In the genomic region with DNA sequence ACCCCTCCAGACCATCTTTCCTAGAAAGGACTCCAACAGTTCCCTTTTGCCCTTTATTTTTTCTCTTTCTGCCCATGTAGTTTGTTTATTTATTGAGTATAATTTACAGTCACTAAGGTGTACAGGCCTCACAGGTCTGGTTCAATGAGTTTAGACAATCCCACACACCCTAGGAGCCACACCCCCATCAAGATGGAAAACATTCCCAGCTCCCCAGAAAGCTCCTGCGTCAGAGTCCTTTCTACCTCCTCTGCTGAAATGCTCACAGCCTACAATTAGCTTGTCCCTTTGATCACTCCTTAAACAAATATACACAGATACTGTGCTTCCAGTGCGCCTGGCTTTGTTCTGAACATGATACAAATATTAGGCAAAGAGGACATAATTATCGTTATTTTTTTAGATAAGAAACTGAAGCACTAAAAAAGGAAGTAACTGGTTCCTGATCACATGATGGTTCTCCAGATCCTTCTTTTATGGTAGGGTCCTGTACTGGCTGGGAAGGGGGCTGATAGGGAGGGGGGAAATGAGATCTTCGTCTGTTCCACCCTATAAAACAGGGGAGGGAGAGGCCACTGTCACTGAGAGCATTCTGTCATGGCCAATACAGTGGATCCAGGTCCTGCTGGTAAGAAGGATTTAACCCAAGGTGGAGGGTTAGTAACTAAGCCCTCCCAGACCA, we compare ENCODE assay signal across 17 mouse cellular contexts. TPM values are rescaled to one million over a fixed set of nuclear protein-coding genes. Genes with fewer than 3 reads are reported as not detected.
"Had no signal": no experiment of that assay in that cellular context is flagged by ENCODE, and none has a peak within 500 bp of the region (broad histone marks: within the 10 kb centered on the region; RNA-seq: fewer than 3 reads in every experiment).

No protein-coding gene starts in this region.

- H3K27ac ChIP-seq: limb, embryonic 13.5 days; liver, embryonic 14.5 days; midbrain, embryonic 10.5 days; neural tube, embryonic 12.5 days had no signal

- H3K4me3 ChIP-seq: limb, embryonic 13.5 days; midbrain, embryonic 10.5 days; myocyte; neural tube, embryonic 12.5 days had no signal

- DNase-seq: kidney, adult 9 months; layer of hippocampus, adult 9-11 months; left cerebral cortex, postnatal 4 days; lung, adult 18-20 months; midbrain, embryonic 14.5 days; retina, postnatal 1 day; right cerebral cortex, postnatal 4 days; spleen, adult 18-20 months; thymus, adult 2 months; thymus, postnatal 25 days had no signal

- H3K36me3 ChIP-seq: limb, embryonic 13.5 days; midbrain, embryonic 10.5 days; neural tube, embryonic 12.5 days had no signal

- H3K27me3 ChIP-seq: limb, embryonic 13.5 days; neural tube, embryonic 12.5 days had no signal

- H3K9ac ChIP-seq: limb, embryonic 13.5 days; liver, embryonic 14.5 days; neural tube, embryonic 12.5 days had no signal

- H3K4me1 ChIP-seq: limb, embryonic 13.5 days; neural tube, embryonic 12.5 days had no signal

- H3K9me3 ChIP-seq: limb, embryonic 13.5 days; midbrain, embryonic 10.5 days; neural tube, embryonic 12.5 days had no signal

- H3K4me2 ChIP-seq: limb, embryonic 13.5 days; neural tube, embryonic 12.5 days had no signal

RNA-seq across cellular contexts. Expression of gene Dock3, which starts 36.2 kb away (rescaled TPM):
- total RNA-seq: liver, adult 2 months; neutrophil, adult 5-6 weeks had no signal
- polyA plus RNA-seq: liver, adult 2 months had no signal
